Mouse (Mus musculus) kidney, adult 2 months (tissue): Measurements from ENCODE around the gene Desi1.

Experiments used
- CTCF ChIP-seq: fragments of 200-500 bp; conservative IDR thresholded peaks from 2 replicates; pipeline ENCODE4 v1.5.1; 2011; ENCODE audit warnings: low read depth, mild to moderate bottlenecking, control low read depth, low read length, moderate library complexity, mixed read lengths; ENCODE audit not compliant: insufficient read depth, insufficient read length
- POLR2A ChIP-seq: fragments of 200-500 bp; IDR thresholded peaks from one replicate; pipeline ENCODE4 v1.6.1; 2011; ENCODE audit warnings: low read depth, low read length, control low read depth

DNA sequence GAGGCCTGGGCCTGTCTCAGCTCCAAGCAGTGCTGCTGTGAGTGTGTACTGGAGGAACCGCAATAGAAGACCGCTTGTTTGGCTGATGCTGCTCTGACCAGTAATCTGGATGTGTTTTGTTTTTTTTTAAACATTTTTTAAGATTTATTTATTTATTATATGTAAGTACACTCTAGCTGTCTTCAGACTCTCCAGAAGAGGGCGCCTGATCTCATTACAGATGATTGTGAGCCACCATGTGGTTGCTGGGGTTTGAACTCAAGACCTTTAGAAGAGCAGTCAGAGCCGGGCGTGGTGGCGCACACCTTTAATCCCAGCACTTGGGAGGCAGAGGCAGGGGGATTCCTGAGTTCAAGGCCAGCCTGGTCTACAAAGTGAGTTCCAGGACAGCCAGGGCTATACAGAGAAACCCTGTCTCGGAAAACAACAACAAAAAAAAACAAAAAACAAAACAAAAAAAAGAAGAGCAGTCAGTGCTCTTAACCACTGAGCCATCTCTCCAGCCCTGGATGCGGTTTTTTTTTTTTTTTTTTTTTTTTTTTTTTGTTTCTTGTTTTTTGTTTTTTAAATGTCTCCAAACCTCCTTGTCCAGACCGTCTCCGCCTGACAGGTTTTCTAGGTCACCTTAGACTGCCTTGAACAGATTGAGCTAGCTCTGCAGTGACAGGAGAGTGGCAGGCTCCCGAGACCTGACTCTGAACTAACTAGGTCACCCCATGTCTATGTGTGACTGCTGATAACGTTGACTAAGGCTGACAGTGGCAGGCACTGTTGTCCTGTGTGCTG is 2.4 kb upstream of the Desi1 start:
- TF ChIP-seq POLR2A (no peak), CTCF (no peak)
